Mouse (Mus musculus): ENCODE measurements around the gene Serpinb6b.

Gene Serpinb6b

DNA sequence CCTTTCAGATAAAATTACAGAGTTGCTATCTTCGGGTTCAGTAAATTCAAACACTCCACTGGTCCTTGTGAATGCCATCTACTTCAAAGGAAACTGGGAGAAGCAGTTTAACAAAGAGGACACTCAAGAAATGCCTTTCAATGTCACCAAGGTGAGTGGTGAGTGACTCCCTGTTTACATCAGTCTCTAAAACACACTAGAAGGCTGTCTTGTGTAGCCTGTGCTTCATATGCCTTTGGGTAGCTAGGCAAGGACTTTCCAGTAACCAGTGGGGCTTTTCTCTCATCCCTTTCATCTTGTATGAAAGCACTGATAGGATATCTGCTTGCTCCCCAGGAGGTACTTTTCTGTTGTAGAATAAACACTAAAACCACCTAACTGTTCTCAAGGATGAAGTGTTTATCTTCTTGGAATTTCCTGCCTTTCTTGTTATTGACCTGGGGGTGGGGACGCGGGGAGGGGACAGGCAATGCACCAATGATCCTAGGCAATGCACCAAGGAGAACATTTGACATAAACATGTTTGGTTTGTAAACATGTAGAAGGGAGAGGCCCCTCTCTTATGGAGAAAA, 10.0 kb downstream of the Serpinb6b start:
- no peak for DNase-seq (ENCODE audit: low spot score in 2 of 2)

DNA sequence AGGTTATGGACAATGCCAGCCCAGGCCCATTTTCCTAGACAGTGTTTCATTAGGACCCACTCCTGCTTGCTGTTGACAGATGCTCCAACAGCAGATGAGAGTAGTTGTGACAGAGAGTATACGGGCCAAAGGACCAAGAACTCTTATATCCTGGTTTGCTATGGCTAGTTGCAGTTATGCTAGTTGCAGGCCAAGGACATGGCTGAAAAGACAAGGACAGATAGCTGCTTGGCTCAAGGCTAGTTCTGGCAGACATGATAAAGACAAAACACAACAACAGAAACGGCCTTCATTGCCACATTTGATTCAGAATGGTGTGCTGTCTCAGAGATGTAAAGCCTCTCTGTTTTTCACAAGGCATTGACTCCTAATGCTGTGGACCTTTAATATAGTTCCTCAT, 10.7 kb downstream of the Serpinb6b start:
- DNase-seq (ENCODE audit: low spot score in 2 of 2) = no peak

DNA sequence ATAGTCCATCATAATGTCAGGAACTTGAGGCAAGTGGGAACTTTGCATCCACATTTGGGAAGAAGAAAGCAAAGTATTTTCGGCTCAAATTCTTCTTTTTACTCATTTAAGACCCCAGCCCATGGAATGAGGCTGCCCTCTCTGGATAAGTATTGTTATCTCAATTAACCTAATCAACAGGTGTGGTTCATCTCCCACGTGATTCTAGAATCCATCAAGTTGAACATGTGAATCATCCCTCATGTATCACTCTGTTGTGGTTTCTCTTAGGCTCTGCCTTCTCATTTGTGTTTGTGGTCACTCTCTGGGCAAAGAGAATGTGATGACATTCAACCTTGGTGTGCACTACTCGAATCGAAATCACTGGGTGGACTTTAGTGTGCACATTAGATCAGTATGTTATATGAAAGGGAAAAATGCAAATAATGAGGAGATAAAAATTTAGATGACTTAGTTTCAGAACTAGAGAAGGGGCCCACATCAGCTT, 17.6 kb downstream of the Serpinb6b start:
- DNase-seq (ENCODE audit: low spot score in 2 of 2) = no peak

DNA sequence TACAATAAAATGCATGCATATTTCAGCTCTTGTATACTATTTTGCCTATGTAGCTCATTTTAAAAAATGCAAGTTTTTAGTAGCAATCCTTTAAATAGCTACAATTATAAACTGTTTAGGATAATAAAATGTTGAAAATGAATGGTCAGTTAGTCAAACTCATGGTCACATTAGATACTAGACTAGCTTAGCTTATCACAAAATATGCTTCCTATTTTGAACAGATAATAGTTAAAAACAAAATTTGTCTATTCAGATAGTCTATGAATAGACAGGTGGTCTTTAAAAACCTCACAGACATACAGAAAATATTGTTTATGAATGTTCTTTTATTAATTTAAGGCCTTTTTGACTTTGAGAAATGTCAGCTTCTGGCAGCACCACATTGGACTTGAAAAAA, 21.2 kb downstream of the Serpinb6b start:
- DNase-seq (ENCODE audit: low spot score in 2 of 2) = no peak

GRCm38 (mm10) chr13:32993152-32993893, 28.3 kb downstream of the Serpinb6b start:
- DNase-seq (ENCODE audit: low spot score in 2 of 2) = no peak

DNA sequence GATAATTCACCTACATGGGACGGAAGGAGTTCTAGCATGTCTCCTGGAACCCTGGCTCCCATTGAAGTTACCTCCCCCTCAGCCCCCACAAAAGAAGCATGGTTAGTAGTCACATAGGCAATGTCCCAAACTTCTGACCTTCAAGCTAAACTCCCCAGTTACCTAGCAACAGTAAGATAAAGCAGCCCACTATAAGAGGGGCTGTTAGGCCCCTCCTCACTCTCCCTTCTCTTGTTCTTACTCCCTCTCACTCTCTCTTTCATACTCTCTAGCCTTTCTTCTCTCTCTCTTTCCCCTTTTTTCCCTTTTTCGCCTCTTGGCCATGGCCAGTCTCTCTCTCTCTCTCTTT, 28.9 kb downstream of the Serpinb6b start:
- no peak for DNase-seq (ENCODE audit: low spot score in 2 of 2)

GRCm38 (mm10) chr13:32995051-32995450, 30.0 kb downstream of the Serpinb6b start:
- DNase-seq (ENCODE audit: low spot score in 2 of 2) = no peak

DNA sequence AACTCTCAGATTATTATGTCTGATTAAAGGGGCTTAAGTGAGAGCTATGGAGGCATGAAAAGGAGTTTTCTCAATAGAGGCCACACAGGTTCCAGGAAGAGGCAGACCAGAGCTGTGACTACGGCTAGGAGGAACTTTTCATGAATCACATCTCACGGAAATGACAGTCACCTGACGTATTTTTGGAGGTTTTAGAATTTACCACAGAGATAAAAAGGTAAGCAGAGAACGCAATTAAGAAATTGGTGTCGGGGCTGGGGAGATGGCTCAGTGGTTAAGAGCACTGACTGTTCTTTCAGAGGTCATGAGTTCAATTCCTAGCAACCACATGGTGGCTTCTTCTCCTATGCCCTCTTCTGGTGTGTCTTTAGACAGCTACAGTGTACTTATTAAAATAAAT, 36.3 kb downstream of the Serpinb6b start:
- no peak for DNase-seq (ENCODE audit: low spot score in 2 of 2)

DNA sequence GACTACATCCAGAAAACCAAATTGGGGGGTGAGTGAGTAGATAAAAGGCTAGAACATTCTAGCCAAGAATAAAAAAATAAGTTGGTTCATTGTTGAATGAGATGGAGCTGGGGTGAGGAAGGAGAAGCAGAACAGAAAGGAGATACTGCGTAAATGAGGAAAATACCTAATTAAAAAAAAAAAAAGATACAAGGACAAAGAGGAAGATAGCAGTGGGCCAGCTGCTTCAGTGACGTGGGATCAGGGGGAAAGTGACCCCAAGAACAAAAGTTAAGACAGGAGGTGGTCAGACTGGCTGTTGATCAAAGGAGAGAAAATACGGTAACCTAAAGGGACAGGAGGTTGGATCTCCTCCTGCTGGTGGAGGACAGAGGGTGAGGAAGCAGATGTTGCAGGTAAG, 37.9 kb downstream of the Serpinb6b start, which contains the start of gene Serpinb9:
Gene Serpinb9 (plus strand): TSS at position 301 of the 400 bp plus-strand sequence.
- no peak for DNase-seq (ENCODE audit: low spot score in 2 of 2)

DNA sequence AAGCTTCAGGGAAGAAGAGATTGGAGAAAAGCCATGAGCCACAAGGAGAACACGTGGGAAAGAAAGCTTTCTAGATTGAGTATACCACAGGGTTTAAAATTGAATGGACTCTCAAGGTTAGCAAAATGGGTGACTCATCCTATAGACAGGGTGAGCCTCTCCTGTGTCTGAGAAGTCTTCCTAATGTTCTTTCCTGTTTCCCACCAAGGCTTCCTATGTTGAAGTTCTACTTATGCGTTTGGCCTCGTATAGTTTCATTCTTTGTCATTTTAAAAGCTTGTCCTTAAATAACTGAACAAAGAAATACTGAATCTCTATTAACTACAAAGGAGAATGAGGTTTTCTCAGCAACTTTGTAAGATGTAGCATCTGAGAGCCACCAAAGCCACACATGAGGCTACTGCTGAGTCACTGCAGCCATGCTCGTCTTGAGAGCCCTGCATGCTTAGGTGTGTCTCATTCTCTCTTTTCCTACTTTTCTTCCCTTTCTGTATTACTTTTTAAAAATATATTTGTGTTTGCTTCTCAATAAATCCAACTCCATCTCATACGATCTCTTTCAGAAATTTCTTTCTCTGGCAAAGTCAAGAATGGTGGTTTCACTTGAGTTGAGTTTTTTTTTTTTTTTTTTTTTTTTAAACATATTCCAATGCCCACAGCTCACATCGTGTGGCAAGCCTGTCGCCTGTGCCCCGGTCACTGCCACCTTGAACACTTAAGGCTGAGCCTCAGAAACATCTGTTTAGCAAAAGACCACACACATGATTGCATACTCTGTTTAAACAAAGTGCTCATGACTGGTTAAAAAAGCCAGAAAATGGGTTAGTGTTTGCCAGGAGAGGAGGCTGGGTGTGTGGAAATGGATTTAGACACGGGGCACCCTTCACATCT, 38.8 kb downstream of the Serpinb6b start:
- DNase-seq (ENCODE audit: low spot score in 2 of 2) = no peak

DNA sequence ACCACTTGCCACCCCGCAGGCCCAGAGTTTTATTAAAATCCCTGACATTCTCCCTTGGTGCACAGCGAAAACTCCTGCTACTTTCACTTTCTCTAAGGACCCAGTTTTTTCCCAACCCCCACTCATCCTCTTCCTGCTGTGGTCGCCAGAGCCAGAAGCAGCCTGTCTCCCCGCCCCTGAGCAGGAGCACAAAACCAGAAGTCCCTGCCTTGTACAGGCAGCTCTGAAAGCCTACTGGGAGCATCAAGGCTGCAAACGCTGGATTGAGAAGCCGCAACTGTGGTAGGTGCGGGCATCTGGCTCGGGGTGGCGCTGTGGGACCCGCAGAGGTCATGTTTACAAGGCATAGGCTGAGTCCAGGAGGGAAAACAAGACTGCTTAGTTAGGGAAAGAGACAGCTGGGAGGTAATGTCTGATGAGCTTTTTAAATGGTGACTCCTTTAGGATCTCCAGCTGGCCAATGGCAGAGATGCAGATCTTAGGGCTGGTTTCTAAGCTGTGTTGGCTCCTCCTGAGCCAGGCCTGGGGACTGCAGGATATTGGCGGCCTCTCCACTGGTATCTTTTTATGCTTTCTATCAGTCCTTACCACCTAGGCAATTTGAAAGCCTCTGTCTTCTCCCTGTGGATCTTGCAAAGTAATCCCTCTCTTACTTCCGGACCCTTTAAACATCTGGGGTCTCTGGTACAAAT, 39.6 kb downstream of the Serpinb6b start:
- peak; percentile 71 to 77 for DNase-seq (ENCODE audit: low spot score in 2 of 2)

DNA sequence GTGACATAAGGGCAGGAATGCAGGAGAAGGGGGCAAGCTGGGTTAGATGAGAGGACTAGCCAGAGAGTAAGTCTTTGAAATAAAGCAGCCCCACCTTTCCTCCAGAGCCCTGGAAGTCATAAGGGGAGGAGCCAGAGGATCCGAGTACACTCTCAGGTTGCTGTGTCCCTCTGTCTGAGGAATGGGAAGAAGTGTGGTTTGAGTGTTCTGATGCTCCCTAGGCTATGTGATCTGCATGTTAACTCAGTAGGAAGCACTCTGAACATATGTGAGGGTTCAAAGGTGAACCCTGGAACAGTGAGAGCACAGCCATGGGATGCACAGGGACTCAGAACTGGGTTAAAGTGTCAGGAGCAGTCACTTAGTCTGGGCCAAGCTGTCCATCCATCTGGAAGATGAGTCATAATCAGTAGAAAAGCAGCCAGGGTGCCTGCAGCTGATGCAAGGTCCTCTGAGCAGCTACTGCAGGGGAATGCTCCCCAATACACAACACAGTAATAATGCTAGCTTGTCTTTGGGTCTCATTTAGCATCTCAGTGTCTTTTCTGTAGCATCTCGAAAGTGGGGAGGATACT, 40.6 kb downstream of the Serpinb6b start:
- no peak for DNase-seq (ENCODE audit: low spot score in 2 of 2)

DNA sequence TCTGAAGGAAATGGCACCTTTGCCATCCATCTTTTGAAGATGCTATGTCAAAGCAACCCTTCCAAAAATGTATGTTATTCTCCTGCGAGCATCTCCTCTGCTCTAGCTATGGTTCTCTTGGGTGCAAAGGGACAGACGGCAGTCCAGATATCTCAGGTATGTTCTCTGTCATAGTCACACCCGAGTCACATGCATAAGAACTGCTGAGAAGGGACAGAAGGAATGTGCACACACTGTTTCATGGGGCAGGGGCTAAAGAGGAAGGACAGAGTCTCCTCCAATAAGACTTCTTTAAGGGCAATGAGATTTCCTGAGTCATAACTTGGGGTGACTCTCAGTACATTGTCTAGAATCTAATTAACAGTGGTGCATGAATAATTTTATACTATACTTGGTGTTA, 41.5 kb downstream of the Serpinb6b start:
- no peak for DNase-seq (ENCODE audit: low spot score in 2 of 2)

GRCm38 (mm10) chr13:33012395-33012794, 47.4 kb downstream of the Serpinb6b start:
- DNase-seq (ENCODE audit: low spot score in 2 of 2) = no peak

- DNase-seq (ENCODE audit: low spot score in 2 of 2) = no peak
Measured at GRCm38 (mm10) chr13:33013271-33013670, 48.3 kb downstream of the Serpinb6b start.

DNA sequence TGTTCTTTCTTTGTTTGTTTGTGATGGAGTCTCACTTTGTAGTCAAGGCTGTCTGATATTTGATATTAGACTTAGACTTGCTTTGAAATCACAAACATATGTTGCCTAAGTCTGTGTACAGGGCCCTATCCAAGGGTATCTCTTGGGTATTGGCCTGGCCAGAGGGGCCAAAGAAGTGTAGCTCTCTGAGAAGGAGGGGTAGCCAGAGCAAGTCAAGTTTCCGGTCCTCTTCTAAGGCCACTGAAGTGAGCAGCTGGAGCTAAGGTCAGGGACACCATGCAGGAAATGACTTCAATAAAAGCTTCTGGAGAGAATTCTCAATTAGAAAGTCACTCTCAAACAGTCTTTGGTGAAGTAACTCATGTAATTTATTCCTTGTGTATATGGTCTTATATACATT, 57.4 kb downstream of the Serpinb6b start:
- no peak for DNase-seq (ENCODE audit: low spot score in 2 of 2)

GRCm38 (mm10) chr13:33026427-33027057, 61.5 kb downstream of the Serpinb6b start:
- DNase-seq (ENCODE audit: low spot score in 2 of 2) = no peak

DNA sequence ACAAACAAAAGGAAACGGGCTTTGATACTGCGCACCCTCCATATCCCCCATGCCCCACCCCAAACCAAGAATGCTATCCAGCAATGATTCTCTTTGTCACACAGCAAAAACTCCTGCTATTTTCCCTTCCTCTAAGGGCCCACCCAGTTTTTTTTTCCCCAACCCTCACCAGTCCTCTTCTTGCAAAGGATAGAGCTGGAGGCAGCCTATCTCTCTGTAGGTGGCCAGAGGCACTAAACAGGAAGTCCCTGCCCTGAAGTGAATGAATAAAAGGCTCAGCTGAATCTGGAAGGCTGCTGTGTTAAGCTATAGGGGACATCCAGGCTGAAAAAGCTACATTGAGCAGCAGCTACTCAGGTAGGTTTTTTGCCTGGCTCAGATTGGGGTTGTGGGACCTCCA, 62.2 kb downstream of the Serpinb6b start, which contains the start of gene Serpinb9b:
Gene Serpinb9b (plus strand): TSS at position 173 of the 400 bp plus-strand sequence.
- no peak for DNase-seq (ENCODE audit: low spot score in 2 of 2)

DNA sequence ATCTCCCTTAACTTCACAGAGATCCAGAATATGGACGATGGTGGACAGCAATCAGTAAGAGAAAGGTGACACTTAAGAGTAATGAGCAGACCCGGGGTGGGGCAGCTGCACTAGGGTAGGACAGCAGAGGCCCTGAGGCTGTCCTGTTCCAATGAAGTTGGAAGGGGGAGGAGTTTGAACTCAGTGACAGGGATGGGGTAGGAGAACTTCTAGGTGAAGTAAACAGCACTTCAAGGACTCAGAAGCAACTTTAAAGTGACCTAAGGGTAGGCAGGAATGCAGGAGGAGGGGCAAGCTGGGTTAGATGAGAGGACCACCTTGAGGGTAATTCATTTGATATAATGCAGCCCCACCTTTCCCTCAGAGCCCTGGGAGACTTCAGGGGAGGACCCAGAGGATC, 63.1 kb downstream of the Serpinb6b start:
- no peak for DNase-seq (ENCODE audit: low spot score in 2 of 2)

GRCm38 (mm10) chr13:33028550-33028949, 63.5 kb downstream of the Serpinb6b start:
- no peak for DNase-seq (ENCODE audit: low spot score in 2 of 2)

Data from frontal cortex, postnatal 10 days (tissue).